Mouse (Mus musculus): ENCODE results near the gene Dpm3.

DNA sequence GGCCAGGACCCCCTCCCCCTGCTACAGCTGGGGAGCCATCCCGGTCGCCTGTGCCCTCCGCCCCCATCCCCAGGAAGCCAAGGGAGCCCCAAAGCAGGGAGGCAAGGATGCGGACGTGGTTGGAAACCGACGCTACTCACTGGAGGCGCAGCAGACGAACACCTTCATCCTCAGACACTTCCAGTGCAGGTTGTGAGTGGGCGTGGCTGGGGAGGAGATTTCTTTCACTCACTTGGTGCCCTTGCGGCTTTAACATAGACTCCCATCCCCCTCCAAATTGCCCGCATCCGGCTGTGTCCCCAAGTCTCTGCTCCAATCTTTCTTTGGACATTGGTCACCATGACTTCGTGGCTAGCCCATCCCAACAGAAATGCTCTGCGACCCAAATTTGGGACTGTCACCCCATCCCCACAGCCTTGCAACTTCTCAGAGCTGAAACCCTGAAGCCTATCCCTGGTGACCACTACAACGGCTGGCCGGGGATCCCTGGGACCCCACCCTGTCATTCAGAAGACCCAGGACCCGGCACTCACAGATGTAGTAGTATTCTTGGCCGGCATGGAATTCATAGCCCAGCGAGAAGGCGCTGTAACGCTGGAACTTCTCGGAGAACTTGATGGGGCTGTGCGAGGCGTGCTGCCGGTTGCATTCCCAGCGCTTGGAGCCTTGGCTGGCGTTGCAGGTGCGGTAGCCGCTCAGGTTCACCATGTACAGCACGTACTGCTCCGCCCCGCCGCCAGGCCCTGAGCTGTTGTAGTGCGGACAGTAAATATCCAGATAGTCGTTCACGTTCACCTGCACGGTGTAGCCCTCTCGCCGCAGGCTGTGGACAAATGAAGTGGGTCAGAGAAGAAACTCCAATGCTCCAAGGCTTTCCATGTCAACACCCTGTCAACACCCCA, 57.0 kb downstream of the Dpm3 start:
- TF ChIP-seq CTCF (conservative IDR thresholded peaks at IDR 0.05; ENCODE audit: low read length) (no peak), NANOG (IDR thresholded peaks at IDR 0.05; ENCODE audit: borderline replicate concordance, low read length) (no peak), POU5F1 (IDR thresholded peaks at IDR 0.05; ENCODE audit: borderline replicate concordance, low read length) (no peak)
